Mouse (Mus musculus) mesoderm, embryonic 11.5 days (tissue): ENCODE results near the gene Vsir.
A peak's percentile ranks its signal among the peaks of the same experiment; 100 is the strongest.

Source experiments
- DNase-seq: peaks from one replicate; pipeline ENCODE4 v3.0.0-alpha.2; 2012; ENCODE audit warnings: low read depth, low spot score

Vsir gene

DNA sequence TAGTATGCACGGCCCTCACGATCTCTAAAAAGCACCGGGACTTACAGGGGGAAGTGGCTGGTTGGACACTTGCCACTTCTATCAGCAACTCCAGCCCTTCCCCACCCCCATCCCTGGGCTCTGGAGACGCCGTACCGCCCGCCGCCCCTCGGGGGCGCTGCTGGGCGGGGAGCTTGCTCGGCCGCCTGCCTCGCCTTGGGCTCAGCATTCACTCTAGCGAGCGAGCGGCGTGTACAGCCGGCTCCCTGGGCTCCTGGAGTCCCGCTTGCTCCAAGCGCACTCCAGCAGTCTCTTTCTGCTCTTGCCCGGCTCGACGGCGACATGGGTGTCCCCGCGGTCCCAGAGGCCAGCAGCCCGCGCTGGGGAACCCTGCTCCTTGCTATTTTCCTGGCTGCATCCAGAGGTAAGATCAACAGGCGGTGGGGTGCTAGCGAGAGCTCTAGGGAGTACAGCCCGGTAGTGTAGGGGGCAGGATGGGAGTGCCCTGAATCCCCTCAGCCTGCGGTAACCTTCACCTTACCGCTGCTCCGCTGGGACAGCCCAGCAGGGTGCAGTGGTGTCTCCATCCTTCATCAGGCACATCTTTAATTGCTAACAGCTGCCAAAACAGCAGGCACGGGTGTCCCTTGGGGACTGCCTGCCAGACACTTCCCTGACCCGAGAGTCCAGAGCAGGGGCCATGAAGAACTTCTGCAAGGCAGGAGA is at the start of gene Vsir:
TSS of gene Vsir (plus strand) at position 151 of the 705 bp plus-strand sequence.
- peak; percentile 81 for DNase-seq

- no peak for DNase-seq
These were observed 47.0 kb upstream of the Vsir start for GRCm38 (mm10) chr10:60299636-60300035.

DNA sequence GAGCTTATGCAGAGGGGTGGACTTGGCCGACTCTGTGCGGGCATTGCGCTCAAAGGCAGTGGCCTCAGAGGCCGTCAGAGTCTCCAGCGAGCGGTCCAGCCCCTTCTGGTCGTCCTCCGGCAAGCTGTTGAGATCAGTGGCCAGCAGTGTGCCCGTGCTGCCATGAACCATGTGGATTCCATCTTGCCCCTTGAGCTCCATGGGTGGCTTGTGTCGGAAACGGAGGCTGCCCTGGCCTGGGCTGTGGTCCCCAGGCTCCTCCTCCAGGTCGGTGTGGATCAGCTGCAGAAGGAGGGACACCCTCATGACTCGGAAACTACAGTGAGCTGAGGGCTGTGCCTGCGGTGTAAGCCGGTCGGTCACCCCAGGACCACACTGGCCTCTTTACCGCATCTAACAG is 43.2 kb upstream of the Vsir start:
- DNase-seq: no peak

GRCm38 (mm10) chr10:60304854-60305628 is 41.6 kb upstream of the Vsir start:
- DNase-seq: peak; percentile 87

- no peak for DNase-seq
These were observed 36.0 kb upstream of the Vsir start for GRCm38 (mm10) chr10:60310629-60311028.

DNA sequence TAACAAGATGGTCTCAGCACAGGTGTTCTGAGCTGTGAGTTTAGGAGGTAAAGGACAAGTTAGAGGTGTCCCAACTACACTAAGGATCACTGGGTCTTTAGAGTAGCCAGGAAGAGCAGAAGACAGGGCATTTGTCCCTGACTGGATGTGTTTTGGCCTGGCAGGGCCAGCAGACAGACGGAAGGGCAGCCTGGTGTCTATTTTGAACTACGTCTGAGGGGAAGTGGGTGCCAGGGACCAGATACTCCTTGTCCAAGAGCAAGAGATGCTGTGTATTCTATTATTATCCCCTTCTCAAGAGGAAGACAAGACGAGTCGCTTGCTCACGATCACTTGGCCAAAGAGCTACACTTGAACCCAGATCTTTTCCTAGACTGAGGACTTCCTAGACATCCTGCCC is 33.0 kb upstream of the Vsir start:
- DNase-seq: no peak

GRCm38 (mm10) chr10:60316166-60316565 is 30.5 kb upstream of the Vsir start:
- no peak for DNase-seq

DNA sequence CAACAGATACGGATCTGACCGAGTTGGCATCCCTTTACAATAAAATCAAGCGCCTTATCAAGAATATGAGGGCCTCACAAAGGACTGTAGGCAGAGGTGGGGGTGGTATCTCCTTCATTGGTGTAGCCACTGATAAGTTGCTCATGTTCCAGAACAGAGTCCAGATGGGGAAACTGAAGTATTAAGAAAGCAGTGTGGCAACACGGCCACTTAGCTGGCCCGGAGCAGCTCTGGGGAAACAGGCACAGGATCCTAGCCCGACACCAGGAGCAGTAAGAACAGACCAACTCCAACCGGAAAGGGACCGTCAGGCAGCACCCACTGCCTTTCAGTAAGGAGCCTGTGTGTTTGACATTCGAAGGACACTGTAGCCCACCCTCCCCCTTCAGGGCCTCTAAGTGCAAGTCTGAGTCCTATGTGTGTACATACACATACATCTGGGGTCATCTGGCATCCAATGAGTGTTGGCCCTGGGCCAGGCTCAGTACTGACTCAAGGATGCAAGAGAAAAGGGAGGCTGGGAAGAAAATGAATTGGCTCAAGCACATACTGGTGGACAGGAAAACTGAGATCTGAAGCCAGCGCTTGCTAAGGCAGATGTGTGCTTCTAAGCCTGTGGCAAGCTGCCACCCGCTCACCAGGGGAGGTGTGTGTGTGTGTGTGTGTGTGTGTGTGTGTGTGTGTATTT is 17.5 kb upstream of the Vsir start:
- no peak for DNase-seq

DNA sequence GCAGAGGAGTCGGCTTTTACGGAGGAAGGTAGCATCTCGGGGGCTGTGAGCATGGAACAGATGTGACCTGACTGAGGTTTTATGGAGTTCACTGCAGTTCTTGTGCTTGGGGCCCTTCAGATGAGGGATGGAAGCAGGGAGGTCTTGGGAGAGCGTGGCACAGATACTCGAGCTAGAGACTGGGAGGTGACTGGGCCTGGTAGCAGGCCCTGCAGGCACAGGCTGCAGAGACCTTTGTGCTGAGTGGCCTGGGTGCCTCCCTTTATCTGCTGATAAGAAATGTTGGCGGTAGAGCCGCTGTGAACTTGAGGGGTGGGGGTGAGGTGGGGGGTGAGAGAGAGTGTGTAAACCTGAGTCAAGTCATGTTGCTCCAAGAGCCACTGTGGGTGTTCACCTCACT is 12.1 kb upstream of the Vsir start:
- no peak for DNase-seq

DNA sequence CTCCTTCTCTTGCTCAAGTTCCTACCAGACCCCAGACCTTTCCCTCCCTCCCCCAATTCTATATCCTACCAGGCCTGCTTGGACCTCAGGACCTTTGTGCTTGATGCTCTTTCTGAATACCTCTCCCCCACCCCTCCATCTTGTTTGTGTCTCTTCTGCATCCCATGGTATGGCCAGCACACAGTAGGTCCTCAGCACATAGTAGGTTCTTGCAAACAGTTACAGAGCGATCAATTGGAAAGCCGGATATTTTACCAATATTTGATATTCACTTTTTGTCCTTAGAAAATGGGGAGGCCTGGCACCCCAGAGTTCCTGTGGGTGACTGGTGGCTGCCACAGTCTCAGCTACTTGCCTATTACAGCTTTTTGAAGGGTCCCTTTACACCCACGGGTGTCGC is 11.6 kb upstream of the Vsir start:
- DNase-seq: no peak

GRCm38 (mm10) chr10:60341528-60341927 is 5.1 kb upstream of the Vsir start:
- DNase-seq: no peak

DNA sequence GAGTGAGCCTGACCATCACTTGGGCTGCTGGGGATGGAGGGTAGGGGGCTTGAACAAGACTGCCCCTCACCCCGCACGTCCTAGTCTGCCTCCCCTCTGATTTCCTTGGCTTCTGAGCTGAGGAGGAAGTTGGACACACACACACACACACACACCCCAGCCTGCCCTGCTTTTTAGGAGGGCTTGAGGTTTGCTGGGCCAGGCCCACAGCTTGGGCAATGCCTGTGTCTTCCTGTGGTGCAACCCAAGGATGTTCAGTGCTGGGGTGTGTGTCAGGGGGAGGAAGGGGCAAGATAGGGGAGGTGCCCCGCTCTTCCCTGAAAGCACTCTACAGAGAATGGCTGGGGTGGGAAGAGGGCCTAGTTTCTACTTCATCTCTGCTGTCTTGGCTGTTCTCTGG is 2.5 kb upstream of the Vsir start:
- no peak for DNase-seq

- no peak for DNase-seq
These were observed 595 bp upstream of the Vsir start for GRCm38 (mm10) chr10:60346056-60346455.

DNA sequence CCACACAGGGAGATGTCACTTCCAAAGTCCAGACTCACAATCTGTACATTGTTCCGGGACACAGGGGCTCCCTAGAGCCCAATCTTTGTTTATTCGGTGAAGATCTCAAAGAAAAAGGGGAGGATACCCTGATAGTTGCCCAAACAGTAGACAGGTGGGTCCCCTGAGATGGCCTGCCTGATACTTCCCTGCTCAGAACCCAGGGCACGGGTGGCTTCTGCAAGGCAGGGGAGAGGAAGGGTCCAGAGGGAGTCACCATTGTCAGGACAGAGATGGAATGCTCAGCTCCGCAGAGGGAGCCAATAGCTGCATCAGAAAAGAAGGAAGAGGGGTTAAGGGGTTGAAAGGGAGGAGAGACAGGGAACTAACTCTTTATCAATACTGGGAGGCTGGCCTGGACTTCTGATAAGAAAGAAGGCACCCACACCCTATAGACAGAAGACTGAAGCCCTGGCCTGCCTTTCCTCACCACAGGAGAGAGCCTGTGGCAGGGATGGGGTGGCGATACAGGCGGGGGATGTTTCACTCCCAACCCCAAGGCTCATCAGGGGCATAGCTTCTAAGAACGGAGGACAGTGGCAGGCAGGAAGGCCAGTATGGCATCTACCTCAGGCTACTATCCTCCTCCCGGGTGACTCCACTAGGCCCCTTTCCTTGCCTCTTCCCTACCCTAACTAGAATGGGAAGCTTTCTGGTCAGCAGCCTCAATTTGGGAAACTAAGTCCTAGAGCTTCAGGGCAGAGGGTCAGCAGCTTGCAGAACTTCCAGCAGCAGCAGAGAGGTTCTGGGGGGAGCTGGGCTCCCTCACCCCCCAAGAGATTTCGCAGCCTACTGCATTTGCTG is 1.3 kb downstream of the Vsir start:
- no peak for DNase-seq

- no peak for DNase-seq
These were observed 2.4 kb downstream of the Vsir start for GRCm38 (mm10) chr10:60349056-60349455.

- DNase-seq: no peak
These were observed 3.0 kb downstream of the Vsir start for GRCm38 (mm10) chr10:60349644-60350043.

DNA sequence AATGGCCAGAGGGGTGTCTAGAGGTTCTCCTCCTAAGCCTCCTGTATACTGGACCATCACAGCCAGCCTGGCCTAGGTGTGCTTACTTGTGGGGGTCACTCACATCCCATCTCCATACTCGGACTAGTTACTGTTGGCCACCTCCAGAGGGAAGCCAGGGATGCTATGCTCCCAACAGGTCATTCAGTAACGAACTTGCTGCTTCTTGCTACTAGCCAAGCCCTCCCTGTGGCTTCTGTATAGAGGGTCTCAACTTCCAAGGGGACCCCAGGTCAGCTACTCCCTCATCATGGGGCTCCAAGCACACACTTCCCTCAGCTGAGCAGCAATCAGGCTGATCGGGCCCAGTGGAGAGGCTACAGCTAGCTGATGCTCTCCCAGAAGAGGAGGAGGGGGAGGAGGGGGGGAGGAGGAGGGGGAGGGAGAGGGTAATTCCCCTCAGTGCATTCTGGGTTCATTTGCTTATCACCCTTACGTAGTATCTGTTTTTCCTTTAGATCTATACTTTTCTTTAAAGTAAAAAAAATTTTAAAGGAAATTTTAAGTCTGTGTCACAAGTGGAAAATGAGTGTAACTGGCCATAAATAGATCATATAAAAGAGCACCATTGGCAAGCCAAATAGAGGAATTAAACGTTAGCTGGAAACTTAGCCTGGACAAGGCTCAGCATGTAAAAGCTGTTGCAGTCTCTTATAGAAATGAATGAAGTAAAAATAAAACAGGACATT is 3.6 kb downstream of the Vsir start:
- DNase-seq: no peak

DNA sequence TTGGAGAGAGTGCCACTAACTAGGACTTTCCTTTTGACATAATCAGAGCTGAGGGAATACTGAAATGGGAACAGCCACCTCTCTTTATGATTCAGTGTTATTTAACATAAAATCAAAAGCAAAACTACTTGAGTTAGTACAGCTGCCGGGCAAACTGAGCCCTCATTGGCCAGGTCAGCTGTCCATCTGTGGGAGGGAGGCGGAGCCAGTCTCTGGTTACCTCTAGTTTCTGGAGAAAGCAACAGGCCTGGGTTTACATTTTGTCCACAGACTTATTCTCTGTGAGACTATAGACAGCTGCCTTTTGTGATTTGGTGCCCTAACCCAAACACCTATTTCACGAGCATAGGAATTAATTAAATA is 4.1 kb downstream of the Vsir start:
- peak; percentile 83 for DNase-seq

- no peak for DNase-seq
These were observed 4.6 kb downstream of the Vsir start for GRCm38 (mm10) chr10:60351248-60351647.

DNA sequence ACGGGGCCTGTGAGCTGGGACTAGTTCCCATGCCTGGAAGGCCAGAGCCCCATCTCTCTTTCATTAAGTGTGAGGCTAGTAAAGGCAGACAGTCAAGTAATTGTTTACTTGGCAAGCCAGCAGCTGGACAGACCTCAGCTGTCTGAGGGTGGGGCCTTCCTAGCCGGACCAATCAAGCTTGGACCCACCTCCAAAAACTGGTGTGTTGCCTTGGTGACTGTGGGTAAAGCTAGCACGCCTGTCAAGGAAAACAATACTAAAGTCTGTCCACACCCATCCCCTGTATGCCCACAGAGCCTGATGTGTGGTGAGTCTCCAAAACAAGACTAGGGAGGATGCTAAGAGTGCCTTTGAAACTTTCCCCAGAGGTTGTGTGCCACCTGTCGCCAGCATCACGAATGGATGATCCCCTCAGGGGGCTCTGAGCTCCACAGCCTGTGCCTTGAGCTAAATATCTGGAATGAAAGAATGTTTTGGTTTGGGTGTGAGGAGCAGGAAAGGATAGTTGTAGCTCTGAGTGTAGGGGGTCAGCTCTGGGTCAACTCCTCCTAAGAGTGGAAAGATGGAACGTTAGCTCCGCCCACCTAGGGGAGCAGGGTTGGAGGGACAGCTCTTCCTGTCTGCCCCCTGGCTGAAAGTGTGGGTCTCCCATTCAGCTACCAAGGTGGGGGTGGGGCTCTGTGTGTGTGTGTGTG is 5.3 kb downstream of the Vsir start:
- peak; percentile 62 for DNase-seq
